Mouse (Mus musculus): ENCODE results near the gene Hes2. TPM values are rescaled to one million over a fixed set of nuclear protein-coding genes. Genes with fewer than 3 reads are reported as not detected.

Hes2 gene
- total RNA-seq, 1 experiment from 2014 or later = not detected

- ATAC-seq (replicated peaks in 1 of 2; ENCODE audit: insufficient read depth in 1 of 2, low FRiP score in 2 of 2, low TSS enrichment in 1 of 2, low read depth in 1 of 2, poor library complexity in 2 of 2, severe bottlenecking in 2 of 2) = no peak
Observed at GRCm38 (mm10) chr4:152150546-152150945, 8.1 kb upstream of the Hes2 start.

GRCm38 (mm10) chr4:152151451-152151965 lies 7.2 kb upstream of the Hes2 start:
- ATAC-seq (replicated peaks in 1 of 2; ENCODE audit: insufficient read depth in 1 of 2, low FRiP score in 2 of 2, low TSS enrichment in 1 of 2, low read depth in 1 of 2, poor library complexity in 2 of 2, severe bottlenecking in 2 of 2) = no peak

- ATAC-seq (replicated peaks in 1 of 2; ENCODE audit: insufficient read depth in 1 of 2, low FRiP score in 2 of 2, low TSS enrichment in 1 of 2, low read depth in 1 of 2, poor library complexity in 2 of 2, severe bottlenecking in 2 of 2) = peak; percentile 49 to 58
Observed at GRCm38 (mm10) chr4:152151966-152152544, 6.6 kb upstream of the Hes2 start, which contains the start of gene Espn. Gene Espn, minus strand, starts transcription at chr4:152152371.

GRCm38 (mm10) chr4:152153771-152154177 lies 4.9 kb upstream of the Hes2 start:
- peak; percentile 83 to 85 for ATAC-seq (replicated peaks in 1 of 2; ENCODE audit: insufficient read depth in 1 of 2, low FRiP score in 2 of 2, low TSS enrichment in 1 of 2, low read depth in 1 of 2, poor library complexity in 2 of 2, severe bottlenecking in 2 of 2)

GRCm38 (mm10) chr4:152155019-152155418 lies 3.6 kb upstream of the Hes2 start:
- no peak for ATAC-seq (replicated peaks in 1 of 2; ENCODE audit: insufficient read depth in 1 of 2, low FRiP score in 2 of 2, low TSS enrichment in 1 of 2, low read depth in 1 of 2, poor library complexity in 2 of 2, severe bottlenecking in 2 of 2)

GRCm38 (mm10) chr4:152157779-152158584 lies 685 bp upstream of the Hes2 start:
- no peak; a peak in 1 of 4 replicates for ATAC-seq (replicated peaks in 1 of 2; ENCODE audit: insufficient read depth in 1 of 2, low FRiP score in 2 of 2, low TSS enrichment in 1 of 2, low read depth in 1 of 2, poor library complexity in 2 of 2, severe bottlenecking in 2 of 2)

GRCm38 (mm10) chr4:152159285-152159678 lies 615 bp downstream of the Hes2 start:
- ATAC-seq (replicated peaks in 1 of 2; ENCODE audit: insufficient read depth in 1 of 2, low FRiP score in 2 of 2, low TSS enrichment in 1 of 2, low read depth in 1 of 2, poor library complexity in 2 of 2, severe bottlenecking in 2 of 2) = 0 out of 4 replicates have a peak, but pooled peaks have one; percentile 17 to 29

- no peak for ATAC-seq (replicated peaks in 1 of 2; ENCODE audit: insufficient read depth in 1 of 2, low FRiP score in 2 of 2, low TSS enrichment in 1 of 2, low read depth in 1 of 2, poor library complexity in 2 of 2, severe bottlenecking in 2 of 2)
Observed at GRCm38 (mm10) chr4:152160748-152161147, 2.1 kb downstream of the Hes2 start.

- no peak for ATAC-seq (replicated peaks in 1 of 2; ENCODE audit: insufficient read depth in 1 of 2, low FRiP score in 2 of 2, low TSS enrichment in 1 of 2, low read depth in 1 of 2, poor library complexity in 2 of 2, severe bottlenecking in 2 of 2)
Observed at GRCm38 (mm10) chr4:152161601-152162000, 2.9 kb downstream of the Hes2 start.

- ATAC-seq (replicated peaks in 1 of 2; ENCODE audit: insufficient read depth in 1 of 2, low FRiP score in 2 of 2, low TSS enrichment in 1 of 2, low read depth in 1 of 2, poor library complexity in 2 of 2, severe bottlenecking in 2 of 2) = no peak
Observed at GRCm38 (mm10) chr4:152162748-152163147, 4.1 kb downstream of the Hes2 start.

- ATAC-seq (replicated peaks in 1 of 2; ENCODE audit: insufficient read depth in 1 of 2, low FRiP score in 2 of 2, low TSS enrichment in 1 of 2, low read depth in 1 of 2, poor library complexity in 2 of 2, severe bottlenecking in 2 of 2) = peak; percentile 72 to 74
Observed at GRCm38 (mm10) chr4:152165036-152165931, 6.6 kb downstream of the Hes2 start.

- no peak for ATAC-seq (replicated peaks in 1 of 2; ENCODE audit: insufficient read depth in 1 of 2, low FRiP score in 2 of 2, low TSS enrichment in 1 of 2, low read depth in 1 of 2, poor library complexity in 2 of 2, severe bottlenecking in 2 of 2)
Observed at GRCm38 (mm10) chr4:152168052-152168451, 9.4 kb downstream of the Hes2 start.

GRCm38 (mm10) chr4:152169103-152169502 lies 10.4 kb downstream of the Hes2 start:
- no peak for ATAC-seq (replicated peaks in 1 of 2; ENCODE audit: insufficient read depth in 1 of 2, low FRiP score in 2 of 2, low TSS enrichment in 1 of 2, low read depth in 1 of 2, poor library complexity in 2 of 2, severe bottlenecking in 2 of 2)

GRCm38 (mm10) chr4:152170286-152170685 lies 11.6 kb downstream of the Hes2 start:
- ATAC-seq (replicated peaks in 1 of 2; ENCODE audit: insufficient read depth in 1 of 2, low FRiP score in 2 of 2, low TSS enrichment in 1 of 2, low read depth in 1 of 2, poor library complexity in 2 of 2, severe bottlenecking in 2 of 2) = no peak

GRCm38 (mm10) chr4:152171543-152171942 lies 12.9 kb downstream of the Hes2 start:
- no peak for ATAC-seq (replicated peaks in 1 of 2; ENCODE audit: insufficient read depth in 1 of 2, low FRiP score in 2 of 2, low TSS enrichment in 1 of 2, low read depth in 1 of 2, poor library complexity in 2 of 2, severe bottlenecking in 2 of 2)

- peak; percentile 52 to 66 for ATAC-seq (replicated peaks in 1 of 2; ENCODE audit: insufficient read depth in 1 of 2, low FRiP score in 2 of 2, low TSS enrichment in 1 of 2, low read depth in 1 of 2, poor library complexity in 2 of 2, severe bottlenecking in 2 of 2)
Observed at GRCm38 (mm10) chr4:152173041-152173440, 14.4 kb downstream of the Hes2 start.

- ATAC-seq (replicated peaks in 1 of 2; ENCODE audit: insufficient read depth in 1 of 2, low FRiP score in 2 of 2, low TSS enrichment in 1 of 2, low read depth in 1 of 2, poor library complexity in 2 of 2, severe bottlenecking in 2 of 2) = no peak
Observed at GRCm38 (mm10) chr4:152173956-152174355, 15.3 kb downstream of the Hes2 start.
